Mouse (Mus musculus): ENCODE data around the gene Hoxd10. TPM values are rescaled to one million over a fixed set of nuclear protein-coding genes. Genes with fewer than 3 reads are reported as not detected.

Gene Hoxd10
- polyA plus RNA-seq, 1 experiment from 2014 or later, result not detected

DNA sequence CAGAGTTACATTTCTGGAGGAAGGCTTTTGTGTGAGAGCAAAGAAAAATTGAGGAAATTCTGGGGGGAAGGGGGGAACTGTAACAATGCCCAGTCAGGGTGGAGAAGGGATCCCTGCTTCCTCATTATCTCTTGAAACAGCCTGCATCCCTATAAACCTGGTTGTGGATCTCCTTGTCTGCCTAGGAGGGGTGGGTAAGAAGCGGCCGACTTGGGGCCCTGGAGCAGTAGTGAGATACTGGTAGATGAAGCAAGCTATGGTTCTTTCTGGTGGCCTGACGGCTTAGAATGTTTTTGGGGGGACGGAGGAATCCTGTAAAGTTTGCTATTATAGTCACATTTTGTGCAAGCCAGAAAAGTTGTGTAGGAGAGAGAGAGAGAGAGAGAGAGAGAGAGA lies 1.7 kb downstream of the Hoxd10 start:
- H3K27me3 ChIP-seq (ENCODE audit: insufficient read depth, low read length), result peaks cover 99% of the 10 kb centered on the region
- no peak overlapping the region for H3K9ac ChIP-seq
- no peak for DNase-seq

DNA sequence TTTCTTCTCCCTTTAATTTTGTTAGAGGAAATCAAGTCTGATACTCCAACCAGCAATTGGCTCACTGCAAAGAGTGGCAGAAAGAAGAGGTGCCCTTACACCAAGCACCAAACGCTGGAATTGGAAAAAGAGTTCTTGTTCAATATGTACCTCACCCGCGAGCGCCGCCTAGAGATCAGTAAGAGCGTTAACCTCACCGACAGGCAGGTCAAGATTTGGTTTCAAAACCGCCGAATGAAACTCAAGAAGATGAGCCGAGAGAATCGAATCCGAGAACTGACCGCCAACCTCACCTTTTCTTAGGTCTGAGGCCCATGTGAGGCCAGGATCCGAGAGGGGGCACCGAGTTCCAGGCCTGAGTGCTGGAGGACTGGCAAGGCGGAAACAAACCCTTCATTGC lies 2.3 kb downstream of the Hoxd10 start:
- Histone ChIP-seq H3K27ac (ENCODE audit: low read depth) (no peak overlapping the region), H3K4me1 (ENCODE audit: insufficient read depth) (no peaks in the 10 kb centered on the region), H3K4me3 (ENCODE audit: low read depth, low read length) (no peak overlapping the region), H3K27me3 (ENCODE audit: insufficient read depth, low read length) (peaks cover 99% of the 10 kb centered on the region), H3K36me3 (ENCODE audit: insufficient read depth) (no peaks in the 10 kb centered on the region), H3K9ac (no peak overlapping the region), H3K4me2 (no peak overlapping the region), H3K9me3 (ENCODE audit: low read depth, low read length) (no peaks in the 10 kb centered on the region)
- peak; percentile 39; the same call in 1 of the 2 replicates for TF ChIP-seq CTCF (IDR thresholded peaks at IDR 0.05; ENCODE audit: low read depth)
- ATAC-seq (ENCODE audit: insufficient read depth) (no peak), DNase-seq (peak; percentile 54)
- 1% methylated on average over 16 of the region's 16 CpGs for WGBS

More for the DNA sequence above, 1.7 kb downstream of the Hoxd10 start:
- no peaks in the 10 kb centered on the region for H3K36me3 ChIP-seq (ENCODE audit: insufficient read depth)
- H3K4me2 ChIP-seq, result no peak overlapping the region
- H3K4me1 ChIP-seq (ENCODE audit: insufficient read depth), result no peaks in the 10 kb centered on the region
- H3K27ac ChIP-seq (ENCODE audit: low read depth), result no peak overlapping the region
- no peak overlapping the region for H3K4me3 ChIP-seq (ENCODE audit: low read depth, low read length)
- no peak for ATAC-seq (ENCODE audit: insufficient read depth)
- no peaks in the 10 kb centered on the region for H3K9me3 ChIP-seq (ENCODE audit: low read depth, low read length)
- no peak for TF ChIP-seq CTCF (IDR thresholded peaks at IDR 0.05; ENCODE audit: low read depth)
- 11% methylated on average over 4 of the region's 4 CpGs for WGBS

DNA sequence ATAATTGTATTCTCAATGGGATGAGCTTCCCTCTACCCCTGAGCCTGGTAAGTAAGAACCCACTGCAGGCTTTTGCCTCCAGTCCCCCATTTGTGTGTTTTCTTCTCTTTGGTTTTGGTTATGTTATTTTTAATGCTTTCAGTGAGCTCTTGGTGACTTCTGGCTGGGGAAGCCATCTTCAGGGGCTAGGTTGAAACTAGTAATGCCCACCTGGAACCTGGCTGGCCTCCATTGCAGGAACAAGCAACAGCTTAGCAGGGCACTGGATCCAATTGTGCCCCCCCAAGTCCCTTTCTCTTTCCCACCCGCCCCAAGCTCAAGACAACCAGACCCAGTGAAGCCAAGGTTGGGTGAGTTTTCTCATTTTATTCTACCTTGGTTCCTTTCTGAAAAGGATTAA lies 3.7 kb downstream of the Hoxd10 start:
- Histone ChIP-seq H3K9ac (no peak overlapping the region), H3K9me3 (ENCODE audit: low read depth, low read length) (no peaks in the 10 kb centered on the region), H3K4me2 (no peak overlapping the region), H3K27me3 (ENCODE audit: insufficient read depth, low read length) (peaks cover 99% of the 10 kb centered on the region), H3K36me3 (ENCODE audit: insufficient read depth) (no peaks in the 10 kb centered on the region), H3K27ac (ENCODE audit: low read depth) (no peak overlapping the region), H3K4me3 (ENCODE audit: low read depth, low read length) (no peak overlapping the region), H3K4me1 (ENCODE audit: insufficient read depth) (no peaks in the 10 kb centered on the region)
- DNase-seq, result no peak
- no peak for TF ChIP-seq CTCF (IDR thresholded peaks at IDR 0.05; ENCODE audit: low read depth)
- WGBS, result 21% methylated on average over 1 of the region's 1 CpGs
- ATAC-seq (ENCODE audit: insufficient read depth), result no peak

DNA sequence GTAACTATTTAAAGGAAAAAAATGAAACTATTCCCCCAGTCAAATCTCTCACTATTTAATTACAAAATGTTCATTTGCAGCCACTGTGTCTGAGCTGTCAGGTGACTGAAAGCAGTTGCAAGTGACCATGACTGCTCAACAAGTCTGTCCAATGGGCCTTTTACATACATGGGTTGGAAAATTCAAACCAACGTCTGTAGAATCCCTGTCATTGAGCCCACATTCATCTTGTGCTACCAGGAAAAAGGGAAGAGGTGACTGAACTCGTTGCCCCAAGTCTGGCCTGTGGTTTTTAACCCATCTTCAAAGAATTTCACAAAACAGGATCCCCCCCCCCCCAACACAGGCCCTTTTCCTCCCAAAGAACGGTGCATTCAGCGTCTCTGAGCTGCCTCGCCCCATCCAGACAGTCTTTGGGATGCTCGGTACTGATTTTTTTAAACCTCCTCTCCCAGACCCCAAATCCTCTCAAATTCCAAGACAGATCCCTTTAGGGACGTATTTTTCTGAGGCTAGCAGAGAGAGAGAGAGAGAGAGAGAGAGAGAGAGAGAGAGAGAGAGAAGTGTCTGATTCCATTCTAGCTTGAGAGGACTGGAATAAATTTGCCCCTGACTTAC lies 4.2 kb downstream of the Hoxd10 start:
- DNase-seq, result no peak
- H3K4me3 ChIP-seq (ENCODE audit: low read depth, low read length), result no peak overlapping the region
- no peak for ATAC-seq (ENCODE audit: insufficient read depth)
- H3K27me3 ChIP-seq (ENCODE audit: insufficient read depth, low read length), result peaks cover 99% of the 10 kb centered on the region
- no peak overlapping the region for H3K4me2 ChIP-seq
- no peaks in the 10 kb centered on the region for H3K36me3 ChIP-seq (ENCODE audit: insufficient read depth)
- H3K9ac ChIP-seq, result no peak overlapping the region
- H3K4me1 ChIP-seq (ENCODE audit: insufficient read depth), result no peaks in the 10 kb centered on the region
- H3K9me3 ChIP-seq (ENCODE audit: low read depth, low read length), result no peaks in the 10 kb centered on the region
- 3% methylated on average over 7 of the region's 7 CpGs for WGBS
- no peak for TF ChIP-seq CTCF (IDR thresholded peaks at IDR 0.05; ENCODE audit: low read depth)
- H3K27ac ChIP-seq (ENCODE audit: low read depth), result no peak overlapping the region

DNA sequence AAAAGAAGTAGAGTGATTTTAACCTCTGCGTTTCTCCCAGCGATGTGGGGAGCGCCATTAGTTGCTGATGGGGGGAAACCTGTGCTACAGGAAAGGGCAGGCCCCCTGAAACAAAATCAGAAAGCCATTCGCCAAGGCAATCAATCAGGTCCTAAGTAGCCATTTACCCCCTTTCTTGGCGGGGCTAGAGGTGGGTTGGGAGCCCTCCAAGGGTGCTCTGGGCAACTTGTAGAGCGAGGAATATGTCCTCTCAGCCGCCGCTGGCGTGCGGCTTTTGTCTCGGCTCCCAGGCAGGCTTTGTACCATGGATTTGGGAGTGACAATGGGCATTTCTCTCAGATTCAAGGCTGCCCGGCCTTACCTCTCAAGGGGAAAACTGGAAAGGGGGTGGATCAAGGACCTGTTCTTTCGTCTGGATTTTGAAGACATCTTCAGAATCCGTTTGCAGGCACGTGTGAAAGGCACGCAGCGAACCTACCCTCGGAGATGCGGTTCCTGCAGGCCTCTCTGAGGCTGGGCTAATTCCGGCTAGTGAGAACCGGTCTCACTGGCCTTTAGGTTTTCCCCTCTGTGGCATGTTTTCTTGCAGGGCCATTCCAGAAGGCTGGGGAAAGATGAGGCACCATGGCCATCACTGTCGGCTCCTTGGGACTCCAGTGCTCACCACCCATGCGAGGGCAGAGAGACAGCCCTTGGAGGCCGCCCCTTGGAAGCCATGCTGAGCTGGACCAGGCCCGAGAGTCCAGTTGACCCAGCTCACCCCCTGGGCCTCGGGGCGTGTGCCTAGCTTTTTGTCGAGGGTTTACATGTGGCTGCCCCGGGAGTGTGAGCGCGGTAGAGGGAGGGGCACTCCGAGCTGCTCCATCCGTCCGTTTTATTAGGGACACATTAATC lies 5.0 kb downstream of the Hoxd10 start:
- Histone ChIP-seq H3K4me3 (ENCODE audit: low read depth, low read length) (no peak overlapping the region), H3K4me1 (ENCODE audit: insufficient read depth) (no peaks in the 10 kb centered on the region), H3K4me2 (no peak overlapping the region), H3K9me3 (ENCODE audit: low read depth, low read length) (no peaks in the 10 kb centered on the region), H3K9ac (no peak overlapping the region), H3K36me3 (ENCODE audit: insufficient read depth) (no peaks in the 10 kb centered on the region), H3K27me3 (ENCODE audit: insufficient read depth, low read length) (peaks cover 99% of the 10 kb centered on the region), H3K27ac (ENCODE audit: low read depth) (no peak overlapping the region)
- TF ChIP-seq CTCF (IDR thresholded peaks at IDR 0.05; ENCODE audit: low read depth), result no peak
- ATAC-seq (ENCODE audit: insufficient read depth) (no peak), DNase-seq (no peak)
- WGBS, result 2% methylated on average over 34 of the region's 34 CpGs

DNA sequence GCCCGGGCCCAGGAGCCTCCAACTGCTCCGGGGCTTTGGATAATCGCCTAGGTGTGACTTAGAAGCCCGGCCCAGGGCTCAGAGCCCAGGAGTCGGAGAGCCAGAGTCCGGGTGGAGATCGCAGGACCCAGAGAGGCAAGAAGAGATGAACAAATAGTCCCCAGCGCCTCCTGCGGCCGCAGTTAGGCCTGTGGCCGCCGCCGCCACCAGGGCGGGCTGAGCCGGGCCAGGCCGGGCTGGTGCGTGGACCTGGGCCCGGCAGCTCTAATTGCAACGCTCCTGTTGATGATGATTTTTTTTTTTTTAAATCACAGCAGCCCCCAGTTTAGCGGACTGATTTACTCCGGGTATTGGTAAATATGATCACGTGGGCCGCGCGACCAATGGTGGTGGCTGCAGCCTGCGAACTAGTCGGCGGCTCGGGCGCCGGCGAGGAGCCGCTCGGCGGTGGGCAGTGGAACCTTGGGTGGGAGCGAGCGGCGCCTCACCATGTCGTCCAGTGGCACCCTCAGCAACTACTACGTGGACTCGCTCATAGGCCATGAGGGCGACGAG lies 5.9 kb downstream of the Hoxd10 start, which contains the start of gene Hoxd9:
Gene Hoxd9, plus strand, starts transcription at position 161 of the 555 bp plus-strand sequence.
- no peaks in the 10 kb centered on the region for H3K36me3 ChIP-seq (ENCODE audit: insufficient read depth)
- H3K9me3 ChIP-seq (ENCODE audit: low read depth, low read length), result no peaks in the 10 kb centered on the region
- peak within 1 kb of the TSS; percentile 59 for H3K4me2 ChIP-seq
- DNase-seq, result peak; percentile 55
- under 1% methylated on average over 43 of the region's 43 CpGs for WGBS
- TF ChIP-seq CTCF (IDR thresholded peaks at IDR 0.05; ENCODE audit: low read depth), result no peak
- peak within 1 kb of the TSS; percentile 36 for H3K4me3 ChIP-seq (ENCODE audit: low read depth, low read length)
- H3K27me3 ChIP-seq (ENCODE audit: insufficient read depth, low read length), result peaks cover 99% of the 10 kb centered on the region
- no peaks in the 10 kb centered on the region for H3K4me1 ChIP-seq (ENCODE audit: insufficient read depth)
- ATAC-seq (ENCODE audit: insufficient read depth), result peak; percentile 65; the same call in 1 of the 2 replicates
- 0 out of 2 replicates have a peak within 1 kb of the TSS, but pooled peaks have one; percentile 16 for H3K9ac ChIP-seq
- H3K27ac ChIP-seq (ENCODE audit: low read depth), result no peak within 1 kb of the TSS

All from lung, embryonic 14.5 days (tissue).